Mouse (Mus musculus): ENCODE results near the gene Peli1.

- no peak for TF ChIP-seq CTCF (IDR thresholded peaks at IDR 0.05; ENCODE audit: borderline replicate concordance, extremely low read depth, insufficient read depth, insufficient read length)
- no peak for TF ChIP-seq POLR2A (IDR thresholded peaks at IDR 0.05; ENCODE audit: borderline replicate concordance, extremely low read depth, insufficient read depth, insufficient read length, poor library complexity, severe bottlenecking)
Observed at GRCm38 (mm10) chr11:21168828-21169607, 77.9 kb downstream of the Peli1 start.

All from brain, embryonic 14.5 days (tissue).